Mouse (Mus musculus) cerebellum, adult 9-11 months (tissue): ENCODE results near the gene Bex6.
A peak's percentile ranks its signal among the peaks of the same experiment; 100 is the strongest.

Source experiments
- DNase-seq: peaks from one replicate; pipeline ENCODE4 v3.0.0; 2022

The Bex6 gene

GRCm38 (mm10) chr16:32179333-32179901 lies at the start of gene Bex6:
Bex6 (plus strand) TSS chr16:32179823.
- no peak for DNase-seq

GRCm38 (mm10) chr16:32130190-32130826 lies 49.3 kb upstream of the Bex6 start:
- DNase-seq = no peak

GRCm38 (mm10) chr16:32133148-32133547 lies 46.5 kb upstream of the Bex6 start:
- DNase-seq = no peak

- DNase-seq = no peak
These were observed 43.7 kb upstream of the Bex6 start for GRCm38 (mm10) chr16:32135842-32136357.

- DNase-seq = no peak
These were observed 40.7 kb upstream of the Bex6 start for GRCm38 (mm10) chr16:32138954-32139353.

GRCm38 (mm10) chr16:32143766-32144165 lies 35.9 kb upstream of the Bex6 start:
- peak; percentile 59 for DNase-seq

GRCm38 (mm10) chr16:32144592-32144991 lies 35.0 kb upstream of the Bex6 start:
- DNase-seq = peak; percentile 28

GRCm38 (mm10) chr16:32147589-32148207 lies 31.9 kb upstream of the Bex6 start:
- DNase-seq = peak; percentile 62

GRCm38 (mm10) chr16:32153976-32154375 lies 25.6 kb upstream of the Bex6 start:
- DNase-seq = no peak

- peak; percentile 99 for DNase-seq
These were observed 25.2 kb upstream of the Bex6 start for GRCm38 (mm10) chr16:32154437-32154836.

GRCm38 (mm10) chr16:32156719-32157118 lies 22.9 kb upstream of the Bex6 start:
- peak; percentile 20 for DNase-seq

GRCm38 (mm10) chr16:32157369-32157768 lies 22.3 kb upstream of the Bex6 start:
- DNase-seq = peak; percentile 14

- no peak for DNase-seq
These were observed 20.7 kb upstream of the Bex6 start for GRCm38 (mm10) chr16:32158966-32159365.

GRCm38 (mm10) chr16:32160742-32161323 lies 18.8 kb upstream of the Bex6 start:
- no peak for DNase-seq

- DNase-seq = peak; percentile 16
These were observed 16.2 kb upstream of the Bex6 start for GRCm38 (mm10) chr16:32163392-32163791.

- no peak for DNase-seq
These were observed 15.7 kb upstream of the Bex6 start for GRCm38 (mm10) chr16:32163891-32164290.

GRCm38 (mm10) chr16:32164396-32165027 lies 15.1 kb upstream of the Bex6 start:
- DNase-seq = peak; percentile 40

GRCm38 (mm10) chr16:32165281-32165821 lies 14.3 kb upstream of the Bex6 start, which contains the start of gene Nrros:
Nrros (minus strand) TSS chr16:32165594.
- DNase-seq = peak; percentile 83

- DNase-seq = peak; percentile 91
These were observed 11.6 kb upstream of the Bex6 start for GRCm38 (mm10) chr16:32167819-32168545.

GRCm38 (mm10) chr16:32171031-32171731 lies 8.4 kb upstream of the Bex6 start:
- no peak for DNase-seq

- DNase-seq = no peak
These were observed 6.2 kb upstream of the Bex6 start for GRCm38 (mm10) chr16:32173401-32173800.
